7 mouse cellular contexts compared by ENCODE assay signal in the genomic region with DNA sequence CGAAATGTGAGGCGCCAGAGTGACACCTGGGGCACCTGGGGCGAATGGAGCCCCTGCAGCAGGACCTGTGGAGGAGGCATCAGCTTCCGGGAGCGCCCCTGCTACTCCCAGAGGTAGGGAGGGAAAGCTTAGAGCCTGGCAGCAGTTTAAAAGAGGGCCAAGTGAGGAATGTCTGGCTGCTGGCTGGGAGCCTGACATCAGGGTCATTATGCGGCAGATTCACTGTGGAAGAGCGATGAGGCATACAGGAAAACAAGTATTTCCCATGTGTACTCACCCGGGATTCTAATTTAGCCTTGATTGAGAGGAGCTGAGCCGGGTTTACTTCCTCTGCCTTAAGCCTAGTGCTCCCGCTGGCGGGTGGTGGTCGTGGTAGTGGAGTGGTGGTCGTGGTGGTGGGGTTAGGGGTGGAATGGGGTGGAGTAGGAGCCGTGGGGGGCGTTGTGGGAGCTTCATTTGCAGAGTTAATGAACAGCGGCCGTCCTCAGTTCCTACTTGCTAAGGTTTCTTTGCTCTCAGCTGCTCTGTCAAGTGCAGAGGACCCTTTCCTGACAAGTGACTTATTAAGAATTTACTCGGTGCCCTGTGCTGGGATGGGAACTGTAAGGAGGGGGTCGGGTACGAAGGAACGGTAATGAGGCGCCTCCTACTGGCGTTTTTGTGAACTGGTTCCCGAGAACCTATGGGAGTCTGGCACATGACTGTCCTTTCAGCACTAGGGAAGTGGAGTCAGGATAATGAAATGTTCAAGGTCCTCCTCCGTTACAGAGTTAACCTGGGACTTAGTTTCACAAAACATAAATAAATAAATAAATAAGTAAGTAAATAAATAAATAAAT. TPM values are rescaled to one million over a fixed set of nuclear protein-coding genes. Genes with fewer than 3 reads are reported as not detected.
DNase-seq lines count a peak whose midpoint lies in the region; ATAC-seq and TF ChIP-seq lines count a peak whose summit lies in the region.

No protein-coding gene starts in this region.

- peak overlapping the region; percentile 17; the same call in 1 of the 2 replicates for H3K4me3 ChIP-seq in ES-Bruce4 (ENCODE audit: low read depth, low read length)
- peak overlapping the region; percentile 32 for H3K4me3 ChIP-seq in heart, embryonic 11.5 days (ENCODE audit: low read depth, low read length)

- H3K27ac ChIP-seq in ES-Bruce4 (ENCODE audit: insufficient read depth, low read length): no peak overlapping the region
- no peak overlapping the region for H3K27ac ChIP-seq in heart, embryonic 11.5 days (ENCODE audit: low read depth, low read length)

- TF ChIP-seq EP300 in ES-Bruce4 (IDR thresholded peaks at IDR 0.05; ENCODE audit: insufficient read depth, low read depth, low read length): no peak

- no peaks in the 10 kb centered on the region for H3K36me3 ChIP-seq in ES-Bruce4 (ENCODE audit: control insufficient read depth, insufficient read depth, low read length, poor library complexity, severe bottlenecking)
- no peaks in the 10 kb centered on the region for H3K36me3 ChIP-seq in heart, embryonic 11.5 days (ENCODE audit: control insufficient read depth, insufficient read depth, low read length)

- peak; percentile 53 to 65 for DNase-seq in B cell, adult 2 months
- peak; percentile 87 for DNase-seq in kidney, adult 9 months
- DNase-seq in lung, postnatal 10 days: peak; percentile 81
- DNase-seq in skeletal muscle tissue, adult 2 months (ENCODE audit: low read depth, low spot score): peak; percentile 59

- H3K4me1 ChIP-seq in ES-Bruce4 (ENCODE audit: control insufficient read depth, insufficient read depth, low read length): no peaks in the 10 kb centered on the region
- H3K4me1 ChIP-seq in heart, embryonic 11.5 days (ENCODE audit: control insufficient read depth, insufficient read depth, low read length): peaks cover 7% of the 10 kb centered on the region

- TF ChIP-seq CTCF in ES-Bruce4 (IDR thresholded peaks at IDR 0.05; ENCODE audit: low read depth, low read length): peak; percentile 80

- H3K9ac ChIP-seq in ES-Bruce4 (ENCODE audit: low read depth, poor library complexity, severe bottlenecking): peak overlapping the region; percentile 28; the same call in 1 of the 2 replicates
- H3K9ac ChIP-seq in heart, embryonic 11.5 days (ENCODE audit: low read depth, low read length): 0 out of 2 replicates have a peak overlapping the region, but pooled peaks have one; percentile 39

- ATAC-seq in common myeloid progenitor, adult 5-6 weeks (replicated peaks; ENCODE audit: low read depth, poor library complexity, severe bottlenecking): peak; percentile 69
- peak; percentile 32; the same call in 1 of the 2 replicates for ATAC-seq in heart, embryonic 11.5 days (replicated peaks; ENCODE audit: insufficient number of reproducible peaks, low FRiP score, low TSS enrichment)

- no peak for TF ChIP-seq POLR2A in ES-Bruce4 (IDR thresholded peaks at IDR 0.05; ENCODE audit: insufficient read depth, low read length)

- H3K27me3 ChIP-seq in ES-Bruce4 (ENCODE audit: control insufficient read depth, insufficient read depth, low read length, poor library complexity, severe bottlenecking): no peaks in the 10 kb centered on the region
- H3K27me3 ChIP-seq in heart, embryonic 11.5 days (ENCODE audit: control insufficient read depth, insufficient read depth, low read length): peaks cover 9% of the 10 kb centered on the region

- no peaks in the 10 kb centered on the region for H3K9me3 ChIP-seq in ES-Bruce4 (replicated peaks; ENCODE audit: control insufficient read depth, insufficient read depth, low read length, poor library complexity, severe bottlenecking)
- H3K9me3 ChIP-seq in heart, embryonic 11.5 days (replicated peaks; ENCODE audit: control insufficient read depth, low read length): no peaks in the 10 kb centered on the region

- 7% methylated on average over 25 of the region's 25 CpGs for WGBS in heart, embryonic 11.5 days (ENCODE audit: insufficient replicate concordance)

- peak overlapping the region; percentile 66 for H3K4me2 ChIP-seq in heart, embryonic 11.5 days

RNA-seq across cellular contexts. Expression of gene Papln, which starts 7.2 kb away (rescaled TPM):
- polyA plus RNA-seq in ES-Bruce4 (2011; ENCODE audit: insufficient read depth, insufficient read length, low read depth, missing spikeins): 0.67 and 0.85 TPM in 2 replicates
- total RNA-seq in common myeloid progenitor, adult 5-6 weeks (2017): 0.05 TPM in 1 of 2 replicates, not detected in the other
- 0.10 TPM in 1 of 2 replicates, not detected in the other for polyA plus RNA-seq in heart, embryonic 11.5 days (2014; fragmentation: Nextera tagmentation; extraction: Ambion mirVana)
